Mouse (Mus musculus) bone marrow macrophage, adult 2 months (primary cell): ENCODE results near the gene Itga9. TPM values are rescaled to one million over a fixed set of nuclear protein-coding genes. Genes with fewer than 3 reads are reported as not detected.

Source experiments
- H3K27ac ChIP-seq: 2 replicates; pipeline ENCODE4 v1.5.1; 2012; ENCODE audit warnings: low read depth, low read length; ENCODE audit not compliant: insufficient read depth
- H3K4me1 ChIP-seq: 2 replicates; pipeline ENCODE4 v1.6.1; 2012; ENCODE audit warnings: low read length; ENCODE audit not compliant: control insufficient read depth, insufficient read depth
- H3K4me3 ChIP-seq: 2 replicates; pipeline ENCODE4 v1.5.1; 2012; ENCODE audit warnings: mild to moderate bottlenecking, low read length, moderate library complexity; ENCODE audit not compliant: insufficient read depth
- CTCF ChIP-seq: IDR thresholded peaks from 2 replicates; pipeline ENCODE4 v1.5.1; 2012; ENCODE audit warnings: low read depth, mild to moderate bottlenecking, low read length, moderate library complexity
- POLR2A ChIP-seq: IDR thresholded peaks from 2 replicates; pipeline ENCODE4 v1.6.1; 2012; ENCODE audit warnings: mild to moderate bottlenecking, low read depth, low read length, borderline replicate concordance
- polyA plus RNA-seq: library from polyadenylated mRNA; stranded (reverse); fragments of >200 nt; gene quantifications from 2 replicates; pipeline ENCODE4 v1.2.4, GENCODE M21; 2012; ENCODE audit not compliant: missing spikeins, insufficient read depth, insufficient read length

Itga9 gene
- polyA plus RNA-seq, 1 experiment: 5.3 TPM

GRCm38 (mm10) chr9:118721056-118721455 lies 114.6 kb downstream of the Itga9 start:
- H3K27ac ChIP-seq: no peak overlapping the region
- H3K4me3 ChIP-seq: no peak overlapping the region
- peaks cover 4% of the 10 kb centered on the region for H3K4me1 ChIP-seq
- TF ChIP-seq POLR2A: no peak
- TF ChIP-seq CTCF: no peak

DNA sequence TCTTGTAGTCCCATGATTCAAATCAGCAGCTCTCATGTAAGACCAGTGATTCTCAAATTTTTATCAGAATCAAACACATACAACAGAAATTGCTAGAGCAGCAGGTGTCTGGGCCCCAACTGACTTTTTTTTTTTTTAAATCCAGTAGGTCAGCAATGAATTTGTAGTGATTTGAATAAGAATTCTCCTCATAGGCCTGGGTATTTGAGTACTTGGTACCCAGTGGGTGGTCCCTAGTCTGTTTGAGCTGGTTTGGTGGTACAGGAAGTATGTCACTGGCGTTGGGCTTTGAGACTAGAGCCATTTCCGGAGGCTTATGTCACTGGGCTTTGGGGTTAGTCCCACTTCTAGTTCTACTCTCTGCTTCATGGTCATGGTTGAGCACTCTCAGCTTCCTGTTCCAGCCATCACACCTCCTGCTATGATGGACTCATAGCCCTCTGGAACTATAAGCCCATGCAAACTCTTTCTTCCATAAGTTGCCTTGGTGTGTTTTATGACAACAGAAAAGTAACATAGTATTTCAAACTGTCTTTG lies 116.4 kb downstream of the Itga9 start:
- H3K4me3 ChIP-seq: no peak overlapping the region
- H3K27ac ChIP-seq: no peak overlapping the region
- TF ChIP-seq POLR2A (no peak), CTCF (no peak)
- H3K4me1 ChIP-seq: no peaks in the 10 kb centered on the region

DNA sequence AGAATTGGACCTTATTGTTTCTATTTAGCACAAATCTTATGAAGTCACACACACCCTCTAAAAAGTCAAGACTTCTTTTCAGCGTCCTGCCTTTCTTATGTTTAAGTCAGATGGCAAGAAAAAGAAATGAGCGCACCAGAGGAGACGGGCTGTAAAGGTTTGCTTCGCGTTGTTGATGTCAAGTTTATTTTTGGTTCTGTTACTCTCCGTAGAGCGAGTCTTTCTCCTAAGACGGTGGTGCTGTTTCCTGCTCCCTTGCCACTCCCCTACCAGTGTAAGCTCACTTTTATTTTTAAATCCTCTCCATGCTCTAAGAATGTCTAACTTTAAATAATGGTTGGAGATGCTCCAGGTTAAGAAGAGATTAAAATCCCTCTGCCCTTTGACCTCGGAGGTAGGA lies 118.6 kb downstream of the Itga9 start:
- Histone ChIP-seq H3K4me1 (no peaks in the 10 kb centered on the region), H3K4me3 (no peak overlapping the region), H3K27ac (no peak overlapping the region)
- TF ChIP-seq POLR2A (no peak), CTCF (no peak)

DNA sequence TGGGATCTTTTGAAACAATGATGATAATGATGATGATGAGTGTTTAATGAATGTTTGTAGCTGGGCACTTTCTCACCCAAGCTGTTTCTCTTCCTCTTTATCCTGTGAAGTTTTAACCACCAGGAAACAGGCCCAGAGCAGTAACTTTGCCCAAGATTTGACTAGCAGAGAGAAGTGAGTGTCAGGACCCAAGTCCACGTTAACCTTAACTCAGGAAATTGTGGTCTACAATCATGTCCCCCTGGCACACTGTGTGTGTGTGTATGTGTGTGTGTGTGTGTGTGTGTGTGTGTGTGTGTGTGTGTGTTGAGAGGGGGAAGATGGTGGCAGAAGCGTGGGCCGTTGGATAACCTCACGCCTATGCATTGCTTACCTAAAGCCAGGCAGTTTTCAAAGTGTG lies 120.1 kb downstream of the Itga9 start:
- TF ChIP-seq CTCF: no peak
- TF ChIP-seq POLR2A: no peak
- H3K4me3 ChIP-seq: no peak overlapping the region
- no peaks in the 10 kb centered on the region for H3K4me1 ChIP-seq
- H3K27ac ChIP-seq: no peak overlapping the region

DNA sequence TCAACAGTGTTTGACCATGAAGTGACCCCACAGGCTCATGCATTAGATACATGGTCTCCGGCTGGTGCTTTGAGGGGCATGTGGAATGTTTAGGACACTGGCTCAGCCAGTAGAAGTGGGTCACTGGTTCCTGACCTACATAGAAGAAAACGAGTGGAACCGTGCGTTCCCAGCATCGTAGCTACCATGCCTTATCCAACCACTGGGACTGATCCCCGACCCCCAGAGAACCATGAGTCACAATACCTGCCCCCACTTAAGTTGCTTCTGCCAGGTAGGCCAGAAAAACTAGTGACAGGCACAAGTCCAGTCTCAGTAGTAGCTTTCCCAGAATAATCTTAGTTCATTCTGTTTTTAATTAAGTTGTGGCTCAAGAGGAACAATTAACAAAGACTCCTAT lies 121.8 kb downstream of the Itga9 start:
- no peak overlapping the region for H3K4me3 ChIP-seq
- no peaks in the 10 kb centered on the region for H3K4me1 ChIP-seq
- H3K27ac ChIP-seq: no peak overlapping the region
- no peak for TF ChIP-seq CTCF
- TF ChIP-seq POLR2A: no peak

- TF ChIP-seq CTCF: no peak
- no peak for TF ChIP-seq POLR2A
- Histone ChIP-seq H3K27ac (no peak overlapping the region), H3K4me3 (no peak overlapping the region), H3K4me1 (no peaks in the 10 kb centered on the region)
Measured at GRCm38 (mm10) chr9:118728987-118729386, 122.5 kb downstream of the Itga9 start.

GRCm38 (mm10) chr9:118730172-118730571 lies 123.7 kb downstream of the Itga9 start:
- no peaks in the 10 kb centered on the region for H3K4me1 ChIP-seq
- TF ChIP-seq POLR2A (no peak), CTCF (no peak)
- no peak overlapping the region for H3K27ac ChIP-seq
- no peak overlapping the region for H3K4me3 ChIP-seq

- H3K27ac ChIP-seq: no peak overlapping the region
- no peak for TF ChIP-seq POLR2A
- no peak for TF ChIP-seq CTCF
- no peaks in the 10 kb centered on the region for H3K4me1 ChIP-seq
- H3K4me3 ChIP-seq: no peak overlapping the region
Measured at GRCm38 (mm10) chr9:118730871-118731390, 124.4 kb downstream of the Itga9 start.

GRCm38 (mm10) chr9:118731650-118732049 lies 125.2 kb downstream of the Itga9 start:
- H3K4me3 ChIP-seq: no peak overlapping the region
- no peak overlapping the region for H3K27ac ChIP-seq
- TF ChIP-seq POLR2A: no peak
- TF ChIP-seq CTCF: no peak
- H3K4me1 ChIP-seq: no peaks in the 10 kb centered on the region

- Histone ChIP-seq H3K27ac (no peak overlapping the region), H3K4me1 (no peaks in the 10 kb centered on the region), H3K4me3 (no peak overlapping the region)
- TF ChIP-seq CTCF (no peak), POLR2A (no peak)
Measured at GRCm38 (mm10) chr9:118733601-118734000, 127.1 kb downstream of the Itga9 start.
